Mouse (Mus musculus): ENCODE data around the gene Rpl13.

DNA sequence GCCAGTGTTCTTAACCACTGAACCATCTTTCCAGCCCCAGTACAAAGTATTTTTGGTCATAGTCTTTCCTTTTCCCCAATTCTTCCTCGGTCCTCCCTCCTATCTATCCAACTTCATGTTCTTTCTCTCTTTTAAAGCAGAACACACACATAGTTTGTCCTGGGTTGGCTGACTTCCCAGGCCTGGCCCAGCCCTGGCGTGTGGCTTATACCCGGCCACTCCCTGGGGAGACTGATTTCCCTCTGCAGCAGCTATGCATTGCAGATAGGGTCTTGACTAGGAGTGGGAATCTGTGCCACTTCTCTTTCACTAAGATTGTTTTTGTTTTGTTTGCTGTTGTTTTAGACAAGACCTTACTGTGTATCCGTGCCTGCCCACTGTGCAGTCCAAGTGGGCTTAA is 31.0 kb upstream of the Rpl13 start:
- no peak for TF ChIP-seq POLR2A (IDR thresholded peaks at IDR 0.05; ENCODE audit: borderline replicate concordance, insufficient read depth, low read length)
- no peak for TF ChIP-seq CTCF (IDR thresholded peaks at IDR 0.05; ENCODE audit: borderline replicate concordance, insufficient read depth, low read depth, low read length)
